Mouse (Mus musculus) ES-E14 (cell line): Measurements from ENCODE around the gene Nos1ap. TPM values are rescaled to one million over a fixed set of nuclear protein-coding genes. Genes with fewer than 3 reads are reported as not detected.

Experiments used
- DNase-seq: peaks from one replicate; pipeline ENCODE4 v3.0.0-alpha.2; 2013; ENCODE audit warnings: low read depth, low spot score
- H3K27ac ChIP-seq: 2 replicates; pipeline ENCODE4 v1.5.1; 2012; ENCODE audit warnings: low read depth, mild to moderate bottlenecking, low read length, moderate library complexity, mixed read lengths; ENCODE audit not compliant: poor library complexity, insufficient read depth, severe bottlenecking
- H3K36me3 ChIP-seq: 2 replicates; pipeline ENCODE4 v1.6.1; 2012; ENCODE audit warnings: mild to moderate bottlenecking, low read length, moderate library complexity, mixed read lengths; ENCODE audit not compliant: control insufficient read depth, poor library complexity, insufficient read depth, severe bottlenecking
- H3K4me1 ChIP-seq, 2 experiments: fragments of 150-350 bp in 1 of 2; sonication (generic) in 1 of 2; 2 replicates each; pipeline ENCODE4 v1.6.1; 2012; ENCODE audit warnings: low read length in 2 of 2, mild to moderate bottlenecking in 1 of 2, mixed read lengths in 1 of 2; ENCODE audit not compliant: control insufficient read depth in 2 of 2, insufficient read depth in 2 of 2, poor library complexity in 1 of 2
- H3K4me3 ChIP-seq, 2 experiments: fragments of 150-350 bp in 1 of 2; sonication (generic) in 1 of 2; 2 replicates each; pipeline ENCODE4 v1.5.1; 2012; ENCODE audit warnings: low read length in 2 of 2, low read depth in 1 of 2, mild to moderate bottlenecking in 1 of 2, mixed read lengths in 1 of 2; ENCODE audit not compliant: insufficient read depth in 1 of 2, poor library complexity in 1 of 2, severe bottlenecking in 1 of 2
- H3K9ac ChIP-seq: 2 replicates; pipeline ENCODE4 v1.6.1; 2012; ENCODE audit warnings: low read depth, mild to moderate bottlenecking, low read length, mixed read lengths; ENCODE audit not compliant: poor library complexity, insufficient read depth, severe bottlenecking
- H3K9me3 ChIP-seq: fragments of 150-350 bp; sonication (generic); 2 replicates; pipeline ENCODE4 v1.6.1; 2012; ENCODE audit warnings: low read depth, mild to moderate bottlenecking, low read length; ENCODE audit not compliant: control insufficient read depth, insufficient read depth
- CHD2 ChIP-seq: IDR thresholded peaks from 2 replicates; pipeline ENCODE4 v1.6.1; 2014; ENCODE audit warnings: mild to moderate bottlenecking, low read depth, low read length, inconsistent platforms
- HCFC1 ChIP-seq: IDR thresholded peaks from 2 replicates; pipeline ENCODE4 v1.6.1; 2012; ENCODE audit warnings: low read length, inconsistent platforms, borderline replicate concordance; ENCODE audit not compliant: insufficient read depth
- MAFK ChIP-seq: IDR thresholded peaks from 2 replicates; pipeline ENCODE4 v1.6.1; 2014; ENCODE audit warnings: mild to moderate bottlenecking, low read depth, low read length, inconsistent platforms; ENCODE audit not compliant: insufficient read depth
- ZC3H11A ChIP-seq: IDR thresholded peaks from 2 replicates; pipeline ENCODE4 v1.6.1; 2012; ENCODE audit warnings: low read depth, mild to moderate bottlenecking, inconsistent platforms, low read length, borderline replicate concordance
- ZNF384 ChIP-seq: IDR thresholded peaks from 2 replicates; pipeline ENCODE4 v1.6.1; 2012; ENCODE audit warnings: low read depth, low read length, inconsistent platforms
- in situ Hi-C, 2 experiments: fragments of 600-800 bp; cut with MboI; formaldehyde crosslinking; loops; one replicate each; pipeline ENCODE4 v1.15.1; 2025; ENCODE audit warnings: low sequenced_read_pairs in 2 of 2, inconsistent platforms in 1 of 2; ENCODE audit not compliant: unreplicated experiment in 2 of 2
- total RNA-seq: library from RNA; depleted of rRNA; stranded (reverse); fragments of 300-350 nt; gene quantifications from 2 replicates; pipeline ENCODE4 v1.2.3, GENCODE M21; 2012

Gene Nos1ap
- total RNA-seq, 1 experiment: 0.49 TPM

DNA sequence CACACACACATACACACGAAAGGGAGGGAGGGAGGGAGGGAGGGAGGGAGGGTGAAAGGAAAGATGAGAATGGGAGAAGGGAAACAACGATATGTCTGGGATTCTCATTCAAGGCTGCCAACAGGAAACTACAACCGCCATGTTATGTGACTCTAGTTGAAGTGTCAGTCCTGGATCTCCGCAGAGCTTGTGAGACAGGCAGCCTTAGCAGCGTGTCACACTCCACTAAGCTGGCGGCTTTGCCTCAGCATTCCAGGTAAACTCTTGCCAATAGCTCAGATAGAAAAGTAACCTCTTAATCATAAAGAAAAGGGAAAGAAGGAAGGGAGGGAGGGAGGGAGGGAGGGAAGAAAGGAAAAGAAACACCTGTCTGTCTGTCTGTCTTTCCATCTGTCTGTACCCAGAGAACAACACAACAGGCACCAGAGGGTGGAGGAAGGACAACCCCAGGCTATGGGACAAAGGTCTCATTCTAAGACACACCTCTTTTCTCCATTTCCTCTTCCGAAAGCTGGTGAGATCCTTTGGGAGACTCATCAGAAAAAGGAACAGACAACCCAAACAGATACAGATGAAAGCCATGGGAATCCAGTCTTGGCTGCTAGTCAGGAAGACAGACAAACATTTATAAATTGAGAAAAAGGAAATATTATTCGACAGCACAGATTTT is 107.3 kb downstream of the Nos1ap start:
- H3K4me3 ChIP-seq: no peak overlapping the region
- DNase-seq: no peak
- H3K36me3 ChIP-seq: no peaks in the 10 kb centered on the region
- peaks cover 0 to 6% of the 10 kb centered on the region in 2 experiments; a peak in 1 of 4 replicates for H3K4me1 ChIP-seq
- H3K27ac ChIP-seq: no peak overlapping the region
- in situ Hi-C loops: no loop called here
- TF ChIP-seq ZNF384 (no peak), HCFC1 (no peak), ZC3H11A (no peak), CHD2 (no peak), MAFK (no peak)
- no peaks in the 10 kb centered on the region for H3K9me3 ChIP-seq
- no peak overlapping the region for H3K9ac ChIP-seq

DNA sequence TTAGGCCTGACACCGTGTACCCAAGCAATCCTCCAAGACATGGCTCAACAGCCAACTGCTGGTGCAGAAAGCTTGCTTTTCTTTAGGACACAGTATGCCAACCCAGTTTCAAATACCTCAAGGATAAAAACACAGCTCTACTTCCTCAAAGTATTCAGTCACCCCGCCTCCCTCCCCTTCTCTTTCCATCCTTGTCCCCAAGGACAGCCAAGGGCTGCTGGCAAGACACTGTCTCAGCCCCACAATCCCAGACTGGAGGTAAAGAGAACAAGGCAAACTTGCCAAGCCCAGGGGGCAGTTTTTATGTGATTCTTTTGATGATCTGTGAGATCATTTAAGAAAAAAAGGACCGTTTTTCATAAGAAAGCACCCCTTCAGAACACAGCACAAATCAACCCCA is 108.6 kb downstream of the Nos1ap start:
- no peak overlapping the region for H3K27ac ChIP-seq
- H3K36me3 ChIP-seq: no peaks in the 10 kb centered on the region
- H3K4me1 ChIP-seq: peaks cover 0 to 6% of the 10 kb centered on the region in 2 experiments; a peak in 1 of 4 replicates
- no peak for TF ChIP-seq HCFC1
- TF ChIP-seq ZNF384: no peak
- TF ChIP-seq ZC3H11A: no peak
- no peak for TF ChIP-seq CHD2
- no peak for TF ChIP-seq MAFK
- no peak for DNase-seq
- in situ Hi-C loops: no loop called here
- no peak overlapping the region for H3K4me3 ChIP-seq
- no peaks in the 10 kb centered on the region for H3K9me3 ChIP-seq
- no peak overlapping the region for H3K9ac ChIP-seq

DNA sequence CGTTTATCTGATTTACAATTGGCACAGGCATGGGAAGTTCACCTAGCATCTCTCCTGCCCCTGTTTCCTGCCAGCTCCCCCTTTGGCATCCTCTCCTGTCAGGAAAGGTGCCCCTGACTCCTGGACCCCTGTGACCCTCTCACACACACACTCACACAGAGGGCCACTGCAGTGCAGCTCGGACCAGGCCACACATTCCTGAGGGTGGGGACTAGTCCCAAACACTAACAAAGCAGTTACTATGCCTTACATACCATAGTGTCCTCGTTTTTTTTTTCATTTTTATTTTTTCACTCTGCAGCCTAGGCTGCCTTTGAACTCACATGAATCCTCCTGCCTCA is 110.2 kb downstream of the Nos1ap start:
- no peak for DNase-seq
- no peak overlapping the region for H3K9ac ChIP-seq
- no peak overlapping the region for H3K4me3 ChIP-seq
- no peak for TF ChIP-seq HCFC1
- no peak for TF ChIP-seq ZNF384
- TF ChIP-seq ZC3H11A: no peak
- TF ChIP-seq MAFK: no peak
- no peak for TF ChIP-seq CHD2
- H3K27ac ChIP-seq: no peak overlapping the region
- no peaks in the 10 kb centered on the region for H3K36me3 ChIP-seq
- in situ Hi-C loops: no loop called here
- no peaks in the 10 kb centered on the region for H3K9me3 ChIP-seq
- peaks cover 0 to 6% of the 10 kb centered on the region in 2 experiments; a peak in 1 of 4 replicates for H3K4me1 ChIP-seq

- Histone ChIP-seq H3K4me1 (peaks cover 0 to 6% of the 10 kb centered on the region in 2 experiments; a peak in 1 of 4 replicates), H3K4me3 (no peak overlapping the region), H3K9ac (no peak overlapping the region), H3K9me3 (no peaks in the 10 kb centered on the region), H3K36me3 (no peaks in the 10 kb centered on the region), H3K27ac (no peak overlapping the region)
- in situ Hi-C loops: no loop called here
- no peak for DNase-seq
- TF ChIP-seq CHD2: no peak
- no peak for TF ChIP-seq HCFC1
- TF ChIP-seq ZNF384: no peak
- TF ChIP-seq MAFK: no peak
- no peak for TF ChIP-seq ZC3H11A
Measured at GRCm38 (mm10) chr1:170478791-170479457, 110.7 kb downstream of the Nos1ap start.
